Mouse (Mus musculus) E14TG2a.4 (cell line): ENCODE results near the gene Pgam5.

ENCODE experiments used
- CTCF ChIP-seq: conservative IDR thresholded peaks from 2 replicates; pipeline ENCODE4 v1.5.1; 2014; ENCODE audit warnings: low read length
- NANOG ChIP-seq: IDR thresholded peaks from 2 replicates; pipeline ENCODE4 v1.6.1; 2014; ENCODE audit warnings: borderline replicate concordance, low read length, mixed read lengths
- POU5F1 ChIP-seq: IDR thresholded peaks from 2 replicates; pipeline ENCODE4 v1.6.1; 2014; ENCODE audit warnings: low read length, borderline replicate concordance

DNA sequence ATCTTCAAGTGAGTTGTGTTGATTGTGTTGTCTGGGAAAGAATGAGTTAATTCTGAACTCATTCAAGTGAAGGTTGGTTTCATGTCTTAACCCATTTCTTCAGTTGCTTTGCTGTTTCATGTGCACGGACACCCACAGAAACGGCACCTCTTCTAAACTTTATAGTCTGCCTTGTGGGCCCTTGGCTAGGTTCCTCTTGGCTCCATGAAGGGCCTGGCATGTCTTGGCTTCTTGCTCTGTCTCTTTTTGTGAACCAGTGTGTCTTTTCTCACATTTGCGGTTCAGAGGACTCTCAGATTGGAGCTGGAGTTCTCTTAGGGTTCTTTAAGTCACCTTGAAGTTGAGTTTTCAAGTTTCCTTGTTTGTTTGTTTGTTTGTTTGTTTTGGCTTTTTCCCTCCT, 44.7 kb downstream of the Pgam5 start:
- TF ChIP-seq CTCF: no peak
- no peak for TF ChIP-seq POU5F1
- TF ChIP-seq NANOG: no peak
